Mouse (Mus musculus) urinary bladder, adult 2 months (tissue): Measurements from ENCODE around the gene Polr2a. TPM values are rescaled to one million over a fixed set of nuclear protein-coding genes. Genes with fewer than 3 reads are reported as not detected.
A peak's percentile ranks its signal among the peaks of the same experiment; 100 is the strongest.

Experiments used
- DNase-seq: peaks from one replicate; pipeline ENCODE4 v3.0.0; 2022; ENCODE audit warnings: low spot score
- polyA plus RNA-seq: library from polyadenylated mRNA; depleted of rRNA; stranded (reverse); fragments of >200 nt; gene quantifications from 2 replicates; pipeline ENCODE4 v1.2.3, GENCODE M21; 2012; rRNA removed

The Polr2a gene
- polyA plus RNA-seq = 9.4 and 24.4 TPM in 2 replicates

DNA sequence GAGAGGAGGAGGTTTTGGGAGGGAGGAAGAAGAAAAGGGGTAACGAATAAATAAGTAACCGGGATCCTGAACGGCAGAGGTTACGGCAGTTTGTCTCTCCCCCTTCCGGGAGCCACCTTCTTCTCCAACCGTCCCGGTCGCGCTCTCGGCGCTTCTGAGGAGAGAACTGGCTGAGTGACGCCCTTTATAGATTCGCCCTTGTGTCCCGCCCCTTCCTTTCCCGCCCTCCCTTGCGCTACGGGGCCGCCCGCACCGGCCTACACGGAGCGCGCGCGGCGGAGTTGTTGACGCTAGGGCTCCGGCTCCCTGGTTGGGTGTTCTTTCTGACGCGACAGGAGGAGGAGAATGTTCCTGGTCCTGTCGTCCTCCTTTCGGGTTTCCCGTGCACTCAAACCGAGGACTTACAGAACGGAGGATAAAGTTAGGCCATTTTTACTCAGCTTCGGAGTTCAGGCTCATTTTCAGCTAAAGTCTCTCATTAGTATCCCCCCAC, at the start of gene Polr2a:
Polr2a (minus strand) TSS at position 160 of the 493 bp plus-strand sequence.
- DNase-seq = peak; percentile 99

DNA sequence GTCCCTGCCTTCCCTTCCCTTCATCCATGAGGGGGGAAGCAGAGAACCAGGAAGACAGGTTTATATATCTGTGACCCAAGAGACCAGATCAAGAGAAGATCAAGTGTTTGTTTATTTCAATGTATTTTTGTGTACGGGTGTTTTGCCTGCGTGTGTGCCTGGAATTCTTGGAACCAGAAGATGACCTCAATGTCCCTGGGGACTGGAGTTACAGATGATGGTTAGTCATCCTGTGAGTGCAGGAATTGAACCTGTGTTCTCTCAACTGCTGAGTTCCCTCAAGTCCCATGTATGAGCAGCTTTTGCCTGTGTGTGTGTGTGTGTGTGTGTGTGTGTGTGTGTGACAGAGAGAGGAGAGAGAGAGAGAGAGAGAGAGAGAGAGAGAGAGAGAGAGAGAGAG, 49.2 kb upstream of the Polr2a start:
- no peak for DNase-seq

DNA sequence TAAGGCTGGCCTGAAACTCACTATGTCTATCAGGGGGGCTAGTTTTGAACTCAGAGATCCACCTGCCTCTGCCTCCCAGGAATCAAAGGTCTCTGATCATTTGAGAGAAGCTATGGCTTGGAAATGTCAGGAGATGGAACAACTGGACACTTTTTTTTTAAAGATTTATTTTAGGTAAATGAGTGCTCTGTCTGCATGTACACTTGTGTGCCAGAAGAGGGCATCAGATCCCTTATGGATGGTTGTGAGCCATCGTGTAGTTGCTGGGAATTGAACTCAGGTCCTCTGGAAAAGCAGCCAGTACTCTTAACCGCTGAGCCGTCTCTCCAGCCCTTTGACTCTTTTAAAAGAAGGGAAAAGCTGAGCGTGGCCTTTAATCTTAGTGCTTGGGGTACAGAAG, 47.9 kb upstream of the Polr2a start:
- no peak for DNase-seq

DNA sequence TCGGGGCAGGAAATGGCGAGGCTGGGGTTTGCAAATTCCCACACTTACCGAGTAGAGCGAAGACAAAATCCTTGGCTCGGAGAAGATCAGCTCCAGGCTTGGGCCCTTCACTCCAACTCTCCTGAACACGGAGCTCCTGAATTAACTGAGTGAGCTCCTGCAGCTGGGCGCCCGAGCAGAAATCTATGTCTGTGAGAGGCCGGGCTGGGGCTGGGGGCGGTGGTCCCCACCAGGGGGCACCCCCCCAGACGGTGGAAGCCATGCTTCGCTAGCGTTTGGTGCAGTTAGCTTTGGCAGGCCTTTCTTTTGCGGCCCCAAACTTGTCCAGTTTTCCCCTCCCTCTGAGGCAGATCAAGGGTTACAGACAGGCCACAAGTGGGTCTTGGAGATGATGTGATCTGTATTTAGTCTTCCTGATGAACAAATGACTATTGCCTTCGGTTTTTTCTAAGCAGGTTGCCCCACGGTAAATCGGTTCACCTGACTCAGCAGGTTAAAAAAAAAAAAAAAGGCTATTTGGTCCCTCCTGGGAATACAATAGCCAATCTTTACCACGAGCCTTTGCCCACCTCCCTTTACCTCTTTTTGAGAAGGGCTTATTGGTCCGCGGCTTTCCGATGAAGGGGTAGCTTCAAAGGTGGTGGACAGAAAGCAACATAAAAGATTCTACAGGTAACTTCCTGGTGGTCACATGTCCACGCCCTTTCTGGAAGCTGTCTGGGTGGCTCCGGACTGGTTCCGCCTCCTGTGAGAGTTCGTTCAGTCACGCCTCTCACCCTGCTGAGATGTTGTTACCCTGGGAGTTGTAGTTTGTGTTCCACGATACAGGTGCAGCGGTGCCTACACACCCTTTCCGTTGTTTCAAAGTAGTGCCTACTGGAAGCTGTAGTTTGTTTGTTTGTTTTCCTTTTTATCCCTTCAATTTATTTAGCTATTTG, 46.8 kb upstream of the Polr2a start, which contains the start of gene Tmem102:
Tmem102 (minus strand) TSS at position 653 of the 938 bp plus-strand sequence.
- DNase-seq = no peak

DNA sequence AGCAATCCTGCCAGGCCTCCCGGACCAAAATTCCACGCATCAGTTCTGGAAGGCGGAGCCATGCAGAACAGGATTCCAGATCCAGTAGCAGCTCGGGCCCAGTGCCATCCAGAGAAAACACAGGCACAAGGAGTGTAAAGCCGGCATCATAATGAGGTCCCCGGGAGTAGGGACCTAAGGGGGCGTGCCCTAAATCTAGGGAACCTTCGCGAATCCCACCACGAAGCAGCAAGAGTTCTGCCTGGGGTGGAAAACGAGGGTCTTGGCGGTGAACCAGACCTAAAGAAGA, 46.2 kb upstream of the Polr2a start:
- DNase-seq = no peak

DNA sequence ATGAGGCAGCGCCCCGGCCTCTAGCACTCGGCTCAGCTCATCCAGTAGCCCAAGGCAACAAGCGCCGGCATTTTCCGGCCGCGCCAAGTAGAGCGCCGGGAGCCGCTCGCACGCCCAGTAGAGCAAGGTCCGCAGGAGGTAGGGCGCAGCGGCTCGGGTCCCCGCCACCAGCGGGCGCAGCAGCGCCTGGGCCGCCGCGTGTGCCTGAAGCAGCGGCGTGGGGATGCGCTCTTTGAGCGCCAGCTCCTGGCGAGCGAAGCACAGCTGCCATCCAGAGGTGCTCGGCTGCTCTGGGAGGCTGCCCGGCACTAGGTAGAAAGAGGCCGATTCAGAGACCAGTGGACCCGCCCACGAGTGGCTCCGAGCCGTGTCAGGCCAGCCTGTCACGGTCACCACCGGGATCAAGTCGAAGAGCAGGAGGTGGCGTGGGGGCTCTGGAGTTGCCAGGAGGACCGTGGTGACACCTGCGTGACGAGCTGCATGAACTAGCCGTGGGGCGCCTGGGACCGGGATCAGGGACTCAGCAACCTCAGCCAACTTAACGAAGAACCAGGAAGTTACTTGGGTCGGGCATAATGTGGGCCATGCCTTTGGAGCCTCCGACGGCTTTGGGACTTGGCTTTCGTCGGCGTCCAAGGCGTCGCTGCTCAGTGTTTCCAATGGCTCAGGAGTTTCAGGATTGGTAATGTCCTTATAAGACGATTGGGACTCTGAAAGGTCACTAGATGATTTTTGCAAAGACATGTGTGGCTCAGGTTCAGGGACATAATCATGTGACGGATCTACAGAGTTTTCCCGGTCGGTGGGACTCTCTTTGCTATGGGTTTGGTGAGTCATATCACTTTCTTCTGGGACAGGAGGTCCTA, 45.6 kb upstream of the Polr2a start:
- peak; percentile 66 for DNase-seq

DNA sequence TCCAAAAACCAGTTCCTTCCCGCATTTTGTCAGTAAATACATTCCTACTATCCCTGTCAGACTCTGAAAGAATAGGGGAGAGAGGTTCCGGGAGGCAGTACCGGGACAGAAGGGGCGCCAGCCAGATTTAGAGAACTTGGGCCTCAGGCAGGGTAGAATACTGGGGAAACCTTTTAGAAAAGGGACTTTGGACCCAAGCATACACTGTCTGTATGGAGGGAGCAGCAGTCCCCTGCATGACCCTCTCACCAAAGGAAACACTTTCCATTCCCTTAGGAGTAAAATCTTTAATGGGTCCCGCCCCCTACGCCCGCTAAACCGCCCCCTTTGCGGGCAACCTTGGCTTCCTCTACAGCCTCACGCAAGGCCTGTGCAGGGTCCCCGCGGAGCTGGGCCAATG, 44.9 kb upstream of the Polr2a start:
- DNase-seq = no peak

DNA sequence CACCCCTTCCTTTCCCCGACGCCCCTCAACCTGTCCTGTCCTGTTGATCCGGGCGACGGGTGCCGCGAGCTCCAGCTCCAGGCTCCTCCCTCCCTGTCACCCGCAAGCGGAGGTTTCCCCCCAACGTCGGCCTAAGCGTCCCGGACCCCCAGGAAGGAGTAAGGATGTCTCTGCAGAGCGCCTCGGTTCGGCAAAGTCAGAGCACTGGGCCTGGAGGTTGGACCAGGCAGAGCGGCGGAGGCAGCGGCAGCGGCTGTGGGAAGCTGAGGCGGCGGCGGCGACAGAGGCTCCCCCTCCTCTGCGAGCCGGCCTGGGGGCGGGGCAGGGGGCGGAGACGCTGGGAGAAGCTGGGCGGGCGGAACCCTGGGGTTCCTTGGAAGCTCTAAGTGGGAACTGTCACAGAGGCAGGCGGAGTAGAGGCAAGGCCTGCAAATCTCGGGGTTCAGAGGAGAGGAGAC, 44.2 kb upstream of the Polr2a start:
- peak; percentile 75 for DNase-seq

DNA sequence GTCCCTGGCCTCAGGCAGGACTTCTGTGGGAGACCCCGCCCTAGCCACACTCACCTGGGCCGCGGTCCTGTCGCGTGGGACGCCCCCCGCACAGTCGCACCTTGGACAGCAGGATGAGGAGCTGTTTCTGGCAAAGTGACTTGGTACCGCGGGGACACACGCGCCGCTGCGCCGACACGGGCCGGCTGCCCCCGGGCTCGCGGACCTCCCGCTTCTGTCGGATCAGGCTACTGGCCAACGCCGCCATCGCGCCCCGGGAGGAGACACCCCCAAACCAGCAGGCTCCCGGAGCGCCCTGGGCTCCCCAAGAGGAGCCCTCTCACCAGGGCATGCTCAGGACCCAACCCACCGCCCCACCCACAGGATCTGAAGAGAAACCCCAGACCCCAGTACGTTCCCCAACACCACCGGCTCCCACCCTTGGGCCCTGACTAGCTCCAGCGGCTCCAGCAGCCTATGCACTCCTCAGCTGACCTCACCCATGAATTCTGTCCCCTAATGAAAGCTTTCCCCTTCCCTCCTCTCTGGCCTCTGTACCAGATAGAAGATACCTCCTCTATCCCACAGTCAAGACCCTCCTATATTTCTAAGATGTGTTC, 43.0 kb upstream of the Polr2a start, which contains the start of gene Fgf11:
Fgf11 (minus strand) TSS at position 479 of the 599 bp plus-strand sequence.
- DNase-seq = no peak

DNA sequence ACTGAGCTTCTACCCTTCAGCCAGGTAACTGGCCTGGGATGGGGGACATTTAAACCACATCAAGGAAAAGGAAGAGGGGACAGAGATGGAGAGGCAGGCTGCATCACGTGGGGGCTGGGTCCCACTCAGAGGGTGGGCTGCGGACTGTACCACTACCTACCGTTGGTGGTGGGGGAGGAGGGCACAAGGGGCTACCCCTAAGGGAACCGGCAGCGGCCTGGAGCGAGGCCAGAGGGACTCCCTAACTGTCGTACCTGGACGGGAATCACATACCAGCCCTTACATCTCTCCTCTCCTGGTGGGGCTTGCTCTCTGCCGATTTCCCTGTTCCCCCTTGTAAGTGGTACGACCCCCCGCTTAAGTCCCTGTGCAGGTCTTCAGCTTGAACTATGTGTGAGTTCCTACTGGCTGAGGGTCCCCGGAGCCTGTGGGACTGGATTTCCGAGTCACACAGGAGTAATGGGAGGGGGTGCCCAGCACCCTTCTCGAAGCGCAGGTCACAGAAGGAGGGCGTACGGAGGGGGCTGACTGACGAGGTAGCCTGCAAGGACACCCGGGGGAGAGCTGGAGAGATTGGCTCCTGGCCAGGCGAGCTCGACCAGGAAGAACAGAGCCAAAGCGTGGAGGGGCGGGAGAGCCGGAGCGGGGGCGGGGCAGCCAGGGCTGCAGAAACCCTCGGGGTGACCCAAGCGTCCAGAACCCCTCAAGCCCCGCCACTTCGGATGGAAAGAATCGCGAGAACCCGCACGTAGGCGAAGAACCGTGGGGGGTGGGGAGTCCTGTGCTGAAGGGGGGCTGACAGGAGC, 42.2 kb upstream of the Polr2a start:
- DNase-seq = no peak

DNA sequence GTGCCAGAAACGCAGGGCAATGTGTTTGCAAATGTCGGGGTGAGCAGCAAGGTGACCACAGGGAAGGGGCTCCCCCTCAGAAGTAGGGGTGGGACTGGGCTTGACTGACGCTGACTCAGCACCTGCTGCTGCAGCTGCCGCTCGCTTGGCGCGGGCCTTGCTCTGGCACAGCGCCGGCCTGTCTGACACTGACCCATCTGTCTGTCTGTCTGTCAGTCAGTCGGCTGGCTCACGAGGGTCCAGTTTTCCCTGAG, 41.6 kb upstream of the Polr2a start:
- no peak for DNase-seq

DNA sequence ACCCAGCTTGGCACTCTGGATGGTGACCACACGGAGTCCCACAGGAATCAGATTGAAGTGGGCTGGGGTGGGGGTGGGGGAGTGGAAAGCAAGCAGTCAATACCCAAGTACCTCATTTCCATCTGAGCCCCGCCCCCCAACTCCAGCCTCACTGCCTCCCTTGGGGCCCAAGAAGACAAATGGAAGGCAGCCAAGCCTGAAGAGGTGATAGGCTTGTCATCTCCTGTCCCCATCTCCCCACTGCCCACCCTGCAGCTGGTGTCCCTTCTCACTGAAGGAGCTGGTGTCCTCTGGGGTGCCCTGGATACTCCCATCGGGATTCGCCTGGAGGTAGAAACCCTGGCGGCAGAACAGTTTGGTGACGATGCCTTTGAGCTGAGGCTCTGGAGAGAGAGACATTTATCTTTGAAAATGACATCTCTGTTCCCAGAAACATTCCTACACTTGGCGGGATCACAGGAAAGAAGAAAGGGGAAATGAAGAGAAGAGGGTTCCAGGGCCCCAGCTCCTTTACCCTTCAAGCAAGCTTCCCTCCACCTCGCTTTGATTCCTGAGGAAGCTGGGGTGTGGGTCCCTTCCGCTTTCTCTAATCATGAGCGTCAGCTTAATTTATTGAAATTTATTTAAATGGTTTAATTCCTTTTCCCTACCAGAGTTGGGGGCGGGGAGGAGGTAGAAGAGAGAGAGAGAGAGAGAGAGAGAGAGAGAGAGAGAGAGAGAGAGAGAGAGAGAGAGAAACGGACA, 41.1 kb upstream of the Polr2a start:
- no peak for DNase-seq

DNA sequence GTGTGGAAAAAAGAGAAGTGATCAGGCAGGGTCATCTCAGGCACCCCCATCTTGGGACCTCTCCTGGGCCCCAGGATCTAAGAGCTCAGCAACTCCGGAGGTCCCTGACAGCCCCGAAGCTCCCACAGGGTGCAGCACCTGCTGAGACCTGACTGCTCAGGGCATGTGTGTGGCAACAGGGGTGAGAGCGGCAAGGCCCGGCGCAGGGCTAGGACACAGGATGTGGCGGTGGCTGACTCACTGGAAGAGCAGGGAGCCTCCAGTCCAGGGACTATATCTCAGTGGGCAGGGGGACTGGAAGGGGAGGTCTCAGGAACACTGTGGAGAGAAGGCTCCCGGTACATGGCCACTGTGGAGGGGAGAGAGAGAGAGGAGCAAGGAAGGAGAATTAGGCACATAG, 39.5 kb upstream of the Polr2a start:
- no peak for DNase-seq

DNA sequence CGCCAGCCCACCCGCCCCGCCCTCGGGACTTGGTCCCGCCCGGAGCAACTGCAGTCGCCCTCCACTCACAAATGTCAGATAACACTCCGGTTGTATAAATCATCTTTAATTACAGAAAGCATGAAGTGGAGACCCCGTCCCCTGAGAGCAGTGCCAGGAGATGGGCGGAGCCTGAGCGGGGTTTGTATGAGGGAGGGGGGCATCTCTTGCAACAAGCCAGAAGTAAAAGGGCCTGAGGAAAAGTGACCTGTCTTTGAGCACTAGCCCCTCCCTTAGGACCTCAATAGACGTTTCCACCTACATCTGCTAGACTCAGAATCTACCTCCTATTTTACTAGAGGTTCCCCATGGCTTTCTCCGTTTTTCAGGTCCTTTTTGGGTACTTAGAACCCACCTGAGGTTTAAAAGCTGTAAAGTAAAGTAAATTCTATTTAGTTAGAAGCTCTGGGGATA, 37.6 kb upstream of the Polr2a start:
- no peak for DNase-seq

DNA sequence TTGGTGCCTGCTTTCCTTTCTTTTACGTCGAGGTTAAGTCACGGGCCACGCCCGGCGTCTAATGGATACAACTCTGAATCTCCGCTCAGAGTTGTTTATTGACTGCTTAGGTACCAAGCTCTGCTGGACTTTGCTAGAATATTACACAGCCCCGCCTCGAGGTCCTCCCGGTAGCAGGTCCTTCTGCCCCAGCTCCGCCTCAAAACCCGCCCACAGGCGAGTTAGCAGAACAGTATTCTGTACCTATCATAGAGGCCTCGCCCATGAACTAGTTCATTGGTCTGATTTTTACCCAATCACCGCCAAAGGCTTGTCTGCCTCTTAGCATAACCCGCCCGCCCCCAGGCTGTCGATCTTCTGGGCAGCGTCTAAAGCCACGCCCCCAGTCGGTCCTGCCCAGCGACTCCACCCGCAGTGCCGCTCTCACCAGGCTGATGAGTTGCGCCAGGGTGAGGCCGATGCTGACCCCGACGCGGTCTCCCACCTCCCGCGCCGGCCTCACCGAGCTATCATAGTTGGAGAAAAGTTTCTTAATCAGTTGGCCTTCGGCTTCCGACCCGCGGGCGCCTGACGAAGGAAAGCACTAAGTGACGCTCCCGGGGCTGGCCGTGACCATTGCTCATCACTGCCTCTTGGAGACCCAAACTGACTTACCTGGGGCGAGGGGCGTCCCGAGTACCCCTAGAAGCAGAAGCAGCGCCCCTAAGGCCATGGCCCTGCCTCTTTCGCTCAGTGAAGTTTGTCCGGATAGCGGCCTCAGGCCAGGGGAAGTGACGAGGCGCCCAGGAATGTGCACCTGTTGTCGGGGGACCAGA, 36.9 kb upstream of the Polr2a start, which contains the start of gene Chrnb1:
Chrnb1 (minus strand) TSS at position 776 of the 815 bp plus-strand sequence.
- peak; percentile 77 for DNase-seq

DNA sequence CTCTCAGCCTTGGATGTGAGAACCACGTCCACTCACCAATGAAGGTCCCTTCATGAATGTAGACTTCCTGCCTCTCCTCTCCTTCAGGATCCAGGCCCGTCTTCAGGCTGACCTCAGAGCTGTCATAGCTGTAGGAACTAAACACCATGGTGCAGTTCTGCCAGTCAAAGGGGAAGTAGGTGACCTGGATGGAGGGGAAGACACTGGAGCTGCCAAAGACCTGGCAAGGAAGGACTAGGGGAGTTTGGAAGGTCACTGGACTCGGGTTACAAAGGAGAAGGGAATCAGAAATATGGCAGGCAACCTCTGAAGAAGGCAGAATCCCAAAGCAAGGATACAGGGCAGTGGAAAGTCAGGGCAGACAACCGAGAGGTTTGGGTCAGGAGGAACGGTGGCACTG, 35.0 kb upstream of the Polr2a start:
- DNase-seq = no peak

DNA sequence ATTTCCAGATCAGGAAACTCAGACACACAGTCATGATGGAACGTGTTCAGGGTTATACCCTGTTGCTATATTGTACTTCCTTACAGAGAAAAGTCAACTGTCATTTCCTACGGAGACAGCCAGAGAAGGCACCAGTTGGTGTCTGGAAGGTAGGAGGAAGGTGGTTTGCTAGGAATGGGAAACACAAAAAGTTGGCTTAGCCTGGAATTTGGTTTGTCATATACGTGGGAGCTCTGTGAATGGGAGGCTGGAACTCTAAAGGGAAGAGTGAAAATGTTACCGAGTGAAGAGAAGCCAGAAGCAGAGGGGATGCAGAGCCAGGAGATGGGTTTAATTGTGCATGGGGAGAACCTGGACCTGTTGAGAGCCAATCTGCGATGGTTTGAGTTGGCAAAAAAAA, 33.0 kb upstream of the Polr2a start:
- no peak for DNase-seq

DNA sequence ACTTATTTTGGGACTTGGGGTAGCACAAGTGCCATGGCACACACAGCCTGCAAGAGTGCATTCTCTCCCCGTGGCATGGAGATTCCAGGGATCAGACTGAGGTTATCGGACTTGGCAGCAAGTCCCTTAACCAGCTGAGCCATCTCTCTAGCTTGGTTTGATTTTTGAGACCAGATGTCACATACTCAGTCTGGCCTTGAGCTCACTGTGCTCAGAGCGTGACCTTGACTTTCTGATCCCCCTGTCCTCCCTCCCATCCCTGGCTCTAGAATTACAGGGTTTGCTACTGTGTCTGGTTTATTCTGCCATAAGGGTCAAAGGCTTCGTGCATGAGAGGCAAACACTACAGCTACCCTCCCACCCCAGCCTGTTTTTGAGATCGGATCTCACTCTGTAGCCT, 31.0 kb upstream of the Polr2a start:
- no peak for DNase-seq

DNA sequence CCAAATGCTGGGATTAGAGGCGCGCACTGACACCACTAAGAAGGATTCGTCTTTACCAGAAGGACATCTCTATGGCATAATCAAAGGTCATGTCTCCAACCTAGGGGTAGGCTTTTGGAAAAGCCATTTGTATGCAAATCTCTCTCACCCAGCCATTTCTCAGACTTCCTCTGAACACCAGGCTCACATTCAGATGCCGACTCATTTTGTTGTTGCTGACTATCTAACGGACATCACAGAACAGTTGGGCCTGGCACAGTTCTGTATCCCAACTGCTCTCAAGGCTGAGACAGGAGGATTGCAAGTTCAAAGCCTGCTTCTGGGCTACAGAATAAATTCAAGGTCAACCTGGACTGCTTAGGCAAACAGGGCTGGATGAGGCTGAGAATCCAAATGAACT, 28.9 kb upstream of the Polr2a start:
- no peak for DNase-seq
